Mouse (Mus musculus) spleen, postnatal 14 days (tissue): ENCODE measurements around the gene Gpr55.

Experiments used
- DNase-seq, 2 experiments: peaks; one replicate each; pipeline ENCODE4 v3.0.0; 2021 to 2022; ENCODE audit warnings: low spot score in 2 of 2

Gpr55 gene

DNA sequence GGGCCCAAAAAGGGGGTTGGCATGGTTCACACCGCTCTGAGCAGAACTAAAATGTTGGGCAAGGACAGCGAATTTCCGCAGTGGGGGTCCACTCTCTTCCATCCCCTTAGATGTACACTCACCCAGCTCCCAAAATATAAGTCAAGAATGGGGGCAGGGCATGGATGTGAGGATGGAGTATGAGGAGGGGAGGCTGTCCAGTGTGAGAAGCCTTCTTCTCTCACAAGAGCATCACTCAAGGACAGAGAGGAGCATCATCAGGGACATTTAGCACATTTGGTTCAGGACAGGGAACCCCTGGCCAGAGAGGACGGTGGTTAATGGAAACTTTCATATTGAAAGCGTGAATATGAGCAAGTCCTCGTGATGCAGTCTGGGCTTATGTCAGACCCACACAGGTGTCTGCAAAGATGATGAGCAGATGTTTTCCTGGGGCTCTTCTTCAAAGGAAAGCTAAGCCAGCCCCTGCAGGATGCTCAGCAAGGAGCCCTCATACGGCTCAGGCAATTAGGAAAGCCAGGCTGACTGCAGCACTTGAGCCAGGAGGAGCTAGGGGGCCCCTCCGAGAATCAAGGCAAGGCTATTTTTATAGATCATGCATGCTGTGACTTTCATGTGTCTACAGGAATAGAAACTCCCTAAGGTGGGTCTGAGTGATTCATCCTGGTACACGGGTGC lies 2.7 kb downstream of the Gpr55 start:
- DNase-seq = no peak

DNA sequence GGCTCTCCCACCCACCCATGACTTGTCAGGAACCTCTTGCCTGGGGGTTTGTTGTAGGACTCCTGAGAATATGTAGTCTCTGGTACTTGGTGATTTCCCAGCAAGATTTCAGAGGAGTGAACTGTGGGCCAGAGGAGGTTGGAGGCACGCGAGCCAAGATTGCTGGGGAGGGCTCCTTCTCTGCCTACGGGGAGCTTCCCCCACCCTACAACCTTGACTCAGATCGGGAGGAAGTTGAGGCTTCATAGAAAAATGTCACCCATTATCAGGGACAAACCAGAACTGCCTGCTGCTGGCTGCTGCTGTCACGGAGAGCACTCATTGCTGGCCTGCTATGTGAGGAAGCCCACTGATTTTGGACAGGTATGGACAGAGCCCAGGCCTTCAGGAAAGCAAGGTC lies 3.5 kb downstream of the Gpr55 start:
- no peak for DNase-seq

DNA sequence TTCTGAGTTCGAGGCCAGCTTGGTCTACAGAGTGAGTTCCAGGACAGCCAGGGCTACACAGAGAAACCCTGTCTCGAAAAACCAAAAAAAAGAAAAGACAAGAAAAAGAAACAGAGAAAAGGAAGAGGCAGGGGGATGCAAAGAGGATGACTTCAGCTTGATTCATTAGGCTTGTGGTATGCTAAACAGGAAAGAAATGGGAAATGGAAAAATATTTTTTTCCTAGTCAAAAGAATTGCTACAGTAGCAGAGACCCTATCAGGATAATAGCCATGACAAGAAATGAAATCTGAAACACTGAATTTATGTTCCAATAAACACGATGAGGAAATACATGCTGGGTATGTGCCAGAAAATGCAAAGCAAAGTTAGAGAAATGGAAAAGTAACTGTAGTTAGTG lies 5.7 kb downstream of the Gpr55 start:
- DNase-seq = no peak

DNA sequence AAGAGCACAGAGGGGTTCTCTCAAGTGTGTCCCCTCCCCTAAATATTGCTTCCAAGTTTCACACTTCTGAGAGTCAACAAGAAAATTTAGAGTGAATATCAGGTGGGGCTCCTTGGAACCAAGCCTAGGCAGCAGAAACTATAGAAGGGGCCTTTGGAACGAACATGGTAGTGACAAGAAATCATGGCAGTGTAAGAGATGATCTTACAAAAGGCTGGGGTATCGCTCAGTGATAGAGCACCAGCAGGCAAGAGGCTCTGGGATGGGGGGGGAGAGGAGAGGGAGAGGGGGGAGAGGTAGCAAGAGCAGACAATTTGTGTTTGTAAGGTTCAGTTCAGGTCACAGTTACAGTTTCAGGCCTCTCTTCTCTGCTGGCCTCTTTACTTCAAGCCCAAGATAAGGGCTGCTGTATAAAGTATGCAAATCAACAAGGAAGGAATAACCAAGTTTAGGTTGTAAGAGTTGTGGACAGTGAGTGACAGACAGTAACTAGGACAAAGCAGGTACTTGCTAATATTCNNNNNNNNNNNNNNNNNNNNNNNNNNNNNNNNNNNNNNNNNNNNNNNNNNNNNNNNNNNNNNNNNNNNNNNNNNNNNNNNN lies 11.6 kb downstream of the Gpr55 start:
- no peak for DNase-seq

DNA sequence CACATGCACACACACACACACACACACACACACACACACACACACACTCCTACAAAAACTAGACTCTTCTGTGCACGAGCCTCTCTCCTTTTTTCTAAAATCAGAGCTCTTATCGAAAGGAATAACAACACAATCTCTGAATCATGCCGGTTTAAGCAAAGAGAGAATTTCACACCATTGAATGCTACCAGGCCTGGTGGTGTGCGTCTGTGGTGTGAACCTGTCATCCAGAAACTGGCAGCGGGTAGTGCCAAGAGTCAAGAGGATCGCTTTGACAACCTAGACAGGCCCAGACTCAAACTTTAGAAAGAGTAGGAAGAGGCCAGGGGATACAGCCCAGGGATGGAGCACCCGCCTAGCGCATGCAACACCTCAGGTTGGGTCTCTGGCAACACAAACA lies 18.5 kb downstream of the Gpr55 start:
- no peak for DNase-seq

DNA sequence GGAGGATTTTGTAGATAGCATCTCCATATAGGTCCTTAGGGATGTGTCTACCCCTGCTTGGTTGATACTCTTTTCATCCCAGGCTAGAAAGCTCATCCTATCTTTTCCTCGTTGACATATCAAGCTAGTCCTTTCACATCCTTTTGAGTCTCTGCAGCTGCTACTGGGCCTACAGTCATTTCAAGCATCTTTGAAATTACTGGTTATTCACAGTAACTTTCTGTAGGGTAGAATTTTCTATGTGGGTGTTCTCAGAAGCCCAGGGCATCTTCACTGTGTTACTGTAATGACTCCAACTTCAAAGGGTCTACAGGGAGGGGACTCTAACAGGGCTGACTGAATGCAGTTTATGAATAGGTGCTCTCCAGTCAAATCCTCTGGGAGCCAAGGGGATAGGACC lies 23.5 kb downstream of the Gpr55 start:
- no peak for DNase-seq

DNA sequence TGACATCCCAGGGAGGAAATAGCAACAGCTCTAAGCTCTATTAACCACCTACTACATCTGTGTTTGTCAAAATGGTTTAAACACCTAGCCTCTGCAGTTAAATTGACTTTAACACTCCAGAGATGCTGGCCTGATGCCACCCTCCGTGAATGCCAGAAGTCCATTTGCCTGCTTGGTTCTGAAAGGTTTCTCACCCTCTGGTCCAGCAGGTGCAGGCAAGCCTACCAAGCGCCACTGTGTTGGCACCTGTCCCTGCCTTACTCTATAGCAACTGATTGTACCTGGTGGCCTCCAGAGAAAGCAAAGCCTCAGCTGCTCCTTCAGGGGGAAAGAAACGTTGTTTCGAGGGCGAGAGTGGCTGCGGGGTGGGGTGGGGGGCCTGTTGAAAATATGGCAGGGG lies 24.5 kb downstream of the Gpr55 start:
- DNase-seq = no peak

DNA sequence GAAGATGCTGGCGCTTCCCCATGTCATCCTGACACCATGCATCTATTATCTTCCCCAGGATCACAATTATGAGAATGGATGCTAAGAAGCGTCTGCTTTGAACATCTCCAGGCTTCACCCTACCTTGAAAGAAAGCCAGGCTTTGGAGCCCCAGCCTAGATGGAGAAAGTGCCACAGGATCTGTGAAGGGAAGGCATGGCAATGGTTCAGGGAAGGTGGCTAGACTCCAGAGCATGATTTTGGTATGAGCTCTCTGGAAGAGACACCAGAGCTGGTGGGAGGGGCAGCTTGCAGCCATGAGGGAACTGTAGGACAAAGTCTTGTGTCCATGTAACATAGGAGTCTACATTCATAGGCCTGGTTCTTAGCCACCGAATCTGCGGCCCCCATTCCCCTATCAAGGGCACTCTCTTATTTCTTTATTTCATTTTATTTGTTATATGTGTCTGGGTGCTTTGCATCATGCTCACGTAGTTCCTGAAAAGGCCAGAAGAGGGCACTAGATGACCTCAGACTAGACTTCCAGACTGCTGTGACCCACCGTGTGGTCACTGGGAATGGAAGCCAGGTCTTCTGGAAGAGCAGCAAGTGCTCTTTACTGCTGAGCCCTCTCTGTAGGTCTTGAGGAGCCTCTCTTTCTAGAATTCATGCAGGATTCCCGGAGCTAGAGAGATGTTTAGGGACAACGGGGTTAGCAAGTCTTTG lies 25.5 kb downstream of the Gpr55 start:
- peak in 1 of 2 experiments; percentile 37 for DNase-seq

DNA sequence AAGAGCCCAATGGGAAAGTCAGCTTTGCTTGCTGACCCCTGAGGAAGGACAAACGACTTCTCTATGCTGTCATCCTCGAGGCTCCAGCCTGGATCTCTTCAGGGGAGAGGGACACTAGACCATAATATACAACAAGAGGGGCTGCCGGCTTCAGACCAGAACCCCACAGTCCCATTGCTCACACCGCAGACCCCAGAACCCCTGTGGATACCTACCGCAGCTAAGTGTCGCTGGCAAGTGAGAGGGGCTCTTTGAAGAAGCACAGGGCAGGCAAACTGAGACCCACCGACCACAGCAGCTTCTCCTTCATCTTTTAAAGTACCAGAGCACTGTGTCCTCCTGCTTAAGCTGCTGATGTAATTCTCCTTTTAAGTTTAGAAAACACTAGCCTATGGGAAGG lies 26.2 kb downstream of the Gpr55 start:
- DNase-seq = no peak

DNA sequence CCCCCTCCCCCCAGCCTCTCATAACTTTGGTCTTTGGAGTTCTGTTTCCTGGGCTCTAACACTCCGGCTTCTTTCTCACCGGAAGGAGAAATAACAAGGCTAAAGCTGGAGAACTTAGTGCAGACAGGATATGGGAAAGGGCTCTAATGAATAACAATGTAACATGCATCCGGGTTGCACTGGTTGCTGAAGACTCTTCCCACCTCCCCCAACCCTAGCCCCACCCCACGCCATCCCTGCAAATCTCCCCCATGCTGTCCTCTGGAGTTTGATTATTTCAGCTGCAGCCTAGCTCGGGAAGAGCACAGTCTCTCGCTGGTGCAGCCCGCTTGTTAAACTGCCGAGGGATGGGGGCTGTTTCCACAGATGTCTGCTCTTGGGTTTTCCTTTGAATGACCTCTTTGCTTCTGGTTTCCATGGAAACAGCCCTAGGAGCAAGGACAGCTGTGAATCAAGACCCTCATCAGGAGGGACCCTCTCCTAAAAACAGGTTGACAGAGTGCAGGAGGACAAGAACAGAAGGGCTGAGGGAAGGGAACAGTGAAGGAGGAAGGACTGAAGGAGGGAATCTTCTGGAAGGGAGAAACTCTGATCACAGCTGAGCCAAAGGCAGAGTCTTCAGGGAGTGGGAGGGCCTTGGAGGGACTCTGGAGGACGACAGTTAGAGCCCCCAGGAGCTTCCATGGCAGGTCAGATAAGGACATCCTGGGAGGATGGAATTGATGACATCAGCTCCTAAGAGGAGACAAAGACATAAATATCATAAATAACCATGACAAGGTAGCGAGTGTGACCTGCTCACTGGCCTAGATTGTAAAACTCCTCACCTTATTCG lies 27.0 kb downstream of the Gpr55 start:
- DNase-seq = no peak

DNA sequence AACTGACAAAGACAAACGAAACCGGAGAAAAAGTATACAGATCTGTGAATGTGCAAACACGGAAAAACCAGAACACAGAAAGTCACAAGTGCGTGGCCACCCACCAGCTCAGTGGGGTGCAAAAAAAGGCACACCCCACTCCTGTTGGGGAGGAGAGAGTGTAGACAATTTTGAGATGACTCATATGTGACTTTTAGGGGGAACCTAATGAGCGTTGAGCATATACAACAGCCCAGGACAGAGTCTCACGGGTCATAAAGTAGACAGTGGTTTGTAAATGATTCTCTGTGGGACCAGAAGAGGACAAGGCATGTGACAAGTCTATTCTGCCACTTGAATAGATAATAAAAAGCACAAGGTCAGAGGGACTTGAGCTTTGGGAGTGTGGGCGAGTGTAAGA lies 27.6 kb downstream of the Gpr55 start:
- DNase-seq = no peak

DNA sequence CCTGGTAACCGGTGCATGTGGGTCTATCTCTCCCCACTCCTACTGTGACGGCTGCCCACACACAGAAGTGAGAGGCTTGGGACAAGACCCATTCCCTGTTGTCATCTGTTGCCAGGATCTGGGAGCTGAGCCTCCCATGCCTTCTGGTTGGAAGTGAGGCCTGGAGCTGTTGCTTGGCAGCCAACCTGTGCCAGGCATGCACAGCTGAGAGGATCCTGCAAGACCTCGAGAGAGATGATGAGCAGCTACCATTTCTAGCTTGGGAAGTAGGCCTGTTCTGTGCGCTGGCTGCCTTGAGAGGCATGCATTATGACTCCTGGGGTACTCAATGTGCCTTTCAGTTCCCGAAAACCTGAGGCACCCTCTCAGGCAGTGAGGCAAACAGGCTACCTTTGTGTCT lies 29.6 kb downstream of the Gpr55 start:
- DNase-seq = no peak

DNA sequence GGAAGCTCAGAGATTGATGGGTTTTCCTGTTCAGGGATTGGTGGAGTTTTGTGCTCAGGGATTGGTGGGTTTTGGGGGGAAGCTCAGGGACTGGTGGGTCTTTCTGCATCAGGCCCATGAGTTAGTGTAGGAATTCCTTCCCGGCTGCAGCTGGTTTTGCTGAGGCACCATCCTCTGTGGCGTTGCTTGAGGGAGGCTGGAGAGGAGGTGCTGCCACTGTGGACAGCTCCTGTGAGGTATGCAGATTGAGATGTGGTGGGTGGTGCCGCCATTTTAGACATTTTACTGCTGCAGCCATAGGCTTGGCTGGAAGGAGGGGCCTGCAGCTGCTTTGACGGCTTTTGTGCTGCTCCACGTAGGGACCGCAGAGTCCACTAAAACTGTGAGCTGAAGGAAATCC lies 31.4 kb downstream of the Gpr55 start:
- no peak for DNase-seq

DNA sequence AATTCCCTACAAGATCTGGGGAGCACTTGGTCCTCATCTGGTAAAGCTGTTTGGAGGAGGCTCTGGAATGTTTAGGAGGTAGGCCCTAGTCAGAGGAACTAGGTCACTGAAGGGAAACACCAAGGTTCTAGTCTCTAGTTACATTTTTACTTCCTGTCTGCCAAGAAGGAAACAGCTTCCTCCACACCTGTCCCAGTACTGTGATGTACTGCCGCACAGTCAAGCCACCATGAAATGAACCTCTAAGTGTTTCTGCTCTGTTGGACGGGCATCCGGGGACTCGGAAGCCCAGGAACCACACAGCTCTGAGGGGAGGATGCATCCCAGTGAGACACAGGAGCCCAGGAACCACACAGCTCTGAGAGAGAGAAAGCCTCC lies 32.1 kb downstream of the Gpr55 start:
- DNase-seq = no peak

DNA sequence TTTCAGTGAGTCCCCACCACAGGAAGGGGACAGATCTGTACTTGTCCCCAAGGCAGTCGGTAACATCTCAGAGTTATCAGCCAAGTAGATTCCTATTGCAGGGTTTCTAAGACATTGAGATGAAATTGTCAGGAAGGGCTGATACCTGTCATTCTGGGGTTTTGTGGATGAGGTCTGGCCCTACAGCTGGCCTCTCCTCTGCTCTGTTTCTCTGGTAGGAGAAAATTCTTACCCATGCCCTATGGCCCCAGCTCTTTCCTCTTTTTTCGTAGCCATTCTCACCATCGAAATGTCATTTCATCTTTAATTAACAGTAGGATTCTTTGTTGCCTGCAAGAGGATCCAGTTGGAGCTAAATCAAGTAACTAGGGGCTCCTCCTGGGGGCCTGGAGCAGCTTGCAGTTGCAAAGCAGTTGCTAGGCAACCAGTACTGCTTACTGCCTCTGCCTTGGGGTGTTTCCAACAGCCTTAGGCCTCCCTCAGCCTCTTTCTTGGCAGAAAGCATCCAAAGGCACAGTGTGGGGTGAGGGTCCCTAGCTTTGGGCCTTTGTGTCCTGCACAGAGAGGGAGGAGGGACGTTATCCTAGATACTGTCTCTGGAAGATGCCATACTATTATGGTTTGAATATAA lies 32.6 kb downstream of the Gpr55 start, which contains the start of gene 4933407L21Rik:
TSS of gene 4933407L21Rik (plus strand) at position 427 of the 631 bp plus-strand sequence.
- no peak for DNase-seq

DNA sequence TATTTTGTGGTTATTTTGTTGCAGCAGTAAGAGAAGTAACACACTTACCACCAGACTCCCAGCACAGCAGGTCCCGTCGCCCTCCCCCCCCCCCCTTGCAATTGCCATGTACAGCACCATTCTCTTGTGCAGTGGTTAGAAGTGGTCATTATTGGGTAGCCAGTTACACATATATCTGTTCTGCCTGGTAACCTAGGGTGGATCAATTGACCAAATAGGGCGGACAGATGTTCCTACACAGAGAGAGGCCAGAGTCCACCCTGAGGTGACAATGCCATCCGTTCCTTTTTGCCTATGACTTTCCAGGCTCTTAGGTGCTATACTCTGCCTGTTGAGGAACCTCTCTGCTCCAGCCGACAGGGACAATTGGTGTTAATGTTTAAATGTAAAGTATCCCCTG lies 35.6 kb downstream of the Gpr55 start:
- DNase-seq = no peak

DNA sequence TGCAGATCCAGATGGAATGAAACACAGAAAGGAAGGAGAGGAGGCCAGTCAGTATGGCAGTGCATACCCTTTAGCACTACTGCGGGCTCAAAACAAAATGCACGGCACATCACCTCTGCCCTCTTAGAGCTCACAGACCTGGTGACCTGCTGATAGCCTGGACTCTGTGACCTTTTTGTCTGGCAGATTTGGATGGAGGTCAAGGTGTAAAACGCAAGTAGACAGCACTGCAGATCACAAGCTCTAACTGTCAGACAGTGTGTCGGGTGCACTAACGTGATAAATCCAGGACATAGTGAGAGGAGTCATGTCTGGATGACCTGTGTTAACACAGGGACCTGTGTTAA lies 38.0 kb downstream of the Gpr55 start:
- DNase-seq = no peak

DNA sequence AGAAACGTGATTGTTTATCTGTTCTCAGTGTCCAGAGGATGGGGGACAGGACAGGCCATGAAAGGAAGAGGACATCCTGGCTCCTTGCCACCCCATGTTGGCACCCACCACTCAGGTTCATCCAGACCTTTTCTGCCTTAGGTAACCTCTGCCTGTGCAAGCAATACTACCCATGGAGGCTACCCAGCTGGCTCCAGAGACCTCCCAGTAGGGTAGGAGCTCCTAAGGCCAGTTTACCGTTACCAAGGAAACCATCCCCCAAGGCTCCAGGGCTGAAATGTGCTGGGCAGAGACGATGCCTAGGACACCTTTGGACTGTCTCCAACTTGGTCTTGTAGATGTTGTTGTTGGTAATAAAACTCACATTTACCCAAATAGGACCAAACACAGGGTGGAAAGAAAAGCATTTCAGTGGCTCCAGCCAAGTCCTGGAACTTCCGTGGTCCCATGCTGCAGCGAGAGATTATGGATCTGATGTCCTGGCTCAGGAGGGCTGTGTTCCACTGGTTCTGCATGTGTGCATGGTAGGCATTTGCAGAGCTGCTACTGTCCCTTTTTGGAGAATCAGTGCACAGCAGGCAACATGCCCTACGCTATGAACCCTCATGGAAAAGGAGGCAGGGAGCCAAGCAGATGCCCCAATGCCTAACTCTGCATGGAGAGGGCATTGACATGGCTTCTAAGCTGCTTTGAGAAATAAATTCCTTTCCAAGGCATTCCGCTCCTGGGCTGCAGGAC lies 38.5 kb downstream of the Gpr55 start:
- DNase-seq = no peak

DNA sequence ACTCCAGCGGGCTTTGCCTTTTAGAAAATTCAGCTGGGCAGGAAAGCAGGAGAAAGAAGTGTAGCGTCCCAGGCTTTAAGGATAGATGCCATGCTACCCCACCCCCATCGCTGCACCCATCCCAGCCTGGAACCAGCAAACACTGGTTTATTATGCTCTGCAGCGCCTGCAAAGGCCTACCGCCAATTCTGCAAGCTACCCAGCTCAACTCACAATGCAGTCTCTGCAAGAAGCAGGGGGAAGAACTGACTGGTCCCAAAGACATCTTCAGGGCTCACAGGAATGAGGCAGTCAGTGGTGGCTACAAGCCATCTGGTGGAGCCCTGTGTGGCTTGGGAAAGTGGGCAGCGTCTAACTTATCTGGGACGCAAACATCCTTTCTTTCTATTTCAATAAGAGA lies 39.1 kb downstream of the Gpr55 start:
- no peak for DNase-seq

DNA sequence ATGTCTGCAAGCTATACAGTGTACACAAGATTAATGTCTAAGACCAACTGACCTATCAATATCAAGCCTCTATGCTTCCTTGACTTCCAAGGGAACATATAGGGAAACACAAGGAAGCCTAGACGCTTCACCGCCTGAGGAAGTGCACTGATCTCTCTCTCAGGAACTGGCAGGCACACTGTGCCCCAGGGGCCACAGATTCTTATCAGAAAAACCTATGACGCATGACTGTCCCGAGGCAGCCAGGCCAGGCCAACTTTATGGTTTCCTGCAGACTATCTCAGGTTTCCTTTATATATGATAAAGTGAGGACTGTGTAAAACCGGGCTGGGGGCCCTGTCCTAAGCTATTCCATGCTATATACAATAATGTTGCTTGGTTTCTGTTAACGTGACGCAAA lies 41.2 kb downstream of the Gpr55 start:
- no peak for DNase-seq

DNA sequence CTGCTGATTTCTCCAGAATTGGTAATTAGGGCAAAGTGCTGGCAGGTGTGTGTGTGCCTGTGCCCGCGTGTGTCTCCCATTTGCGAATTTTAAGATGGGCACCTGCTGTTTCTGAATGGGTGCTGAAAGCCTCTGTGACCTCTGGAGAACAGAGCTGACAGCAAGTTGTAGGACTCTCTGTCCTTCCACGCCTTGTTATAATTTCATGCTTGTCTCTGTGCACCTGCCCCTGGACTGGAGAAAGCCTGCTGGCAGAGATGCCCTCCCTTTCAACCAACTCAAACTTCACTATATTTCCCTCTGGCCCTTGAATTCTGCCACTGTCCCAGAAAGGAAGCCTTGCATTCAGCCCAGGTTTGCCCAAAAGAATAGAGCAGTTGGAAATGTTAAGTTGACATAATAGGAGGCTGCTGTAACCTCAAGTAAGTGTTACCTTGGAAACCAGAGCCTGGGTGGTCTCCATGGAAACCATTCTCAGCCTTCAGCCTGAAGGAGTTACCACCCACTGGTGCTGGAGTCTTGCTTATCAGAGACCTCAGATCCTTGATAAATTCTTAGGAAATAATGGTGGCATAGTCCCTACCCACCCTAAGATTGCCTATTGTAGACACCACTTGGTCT lies 43.9 kb downstream of the Gpr55 start:
- no peak for DNase-seq
